Mouse (Mus musculus): ENCODE measurements around the gene Krt84.

The Krt84 gene

GRCm38 (mm10) chr15:101494203-101494602 is 38.4 kb downstream of the Krt84 start:
- DNase-seq = no peak

GRCm38 (mm10) chr15:101493713-101494112 is 38.9 kb downstream of the Krt84 start:
- no peak for DNase-seq

GRCm38 (mm10) chr15:101492718-101493117 is 39.9 kb downstream of the Krt84 start:
- no peak for DNase-seq

- no peak for DNase-seq
Measured at GRCm38 (mm10) chr15:101491431-101491830, 41.2 kb downstream of the Krt84 start, which contains the start of gene Krt83. TSS of gene Krt83 (minus strand) at chr15:101491512.

GRCm38 (mm10) chr15:101485911-101486635 is 46.5 kb downstream of the Krt84 start:
- DNase-seq = no peak

GRCm38 (mm10) chr15:101484939-101485338 is 47.7 kb downstream of the Krt84 start:
- no peak for DNase-seq

GRCm38 (mm10) chr15:101483646-101484045 is 49.0 kb downstream of the Krt84 start:
- DNase-seq = no peak

GRCm38 (mm10) chr15:101482056-101482455 is 50.6 kb downstream of the Krt84 start:
- DNase-seq = no peak

GRCm38 (mm10) chr15:101479666-101480060 is 53.0 kb downstream of the Krt84 start:
- no peak for DNase-seq

- peak in 1 of 2 experiments; percentile 61 for DNase-seq
Measured at GRCm38 (mm10) chr15:101479007-101479665, 53.5 kb downstream of the Krt84 start.

Measured in kidney, postnatal 36 days (tissue).